Mouse (Mus musculus): Measurements from ENCODE around the gene 2210010C04Rik. TPM values are rescaled to one million over a fixed set of nuclear protein-coding genes. Genes with fewer than 3 reads are reported as not detected.

Gene 2210010C04Rik
- not detected in 2 replicates for polyA plus RNA-seq (2015; fragmentation: Nextera tagmentation; extraction: Ambion mirVana)

- no peaks in the 10 kb centered on the region for H3K4me1 ChIP-seq (ENCODE audit: insufficient read depth, low read depth, low read length)
- no peaks in the 10 kb centered on the region for H3K36me3 ChIP-seq (ENCODE audit: insufficient read depth, low read length)
- DNase-seq (ENCODE audit: low spot score) (no peak), ATAC-seq (no peak)
- H3K27me3 ChIP-seq (replicated peaks; ENCODE audit: insufficient read depth, low read length) = no peaks in the 10 kb centered on the region
- H3K4me2 ChIP-seq (replicated peaks; ENCODE audit: low read depth, low read length) = no peak within 1 kb of the TSS
- H3K4me3 ChIP-seq (ENCODE audit: low read depth, low read length) = no peak within 1 kb of the TSS
- TF ChIP-seq EP300 (IDR thresholded peaks at IDR 0.05) (no peak), CTCF (IDR thresholded peaks at IDR 0.05) (no peak)
- H3K9ac ChIP-seq (replicated peaks; ENCODE audit: low read depth) = no peak within 1 kb of the TSS
- H3K27ac ChIP-seq (ENCODE audit: low read length) = no peak within 1 kb of the TSS
- H3K9me3 ChIP-seq (ENCODE audit: low read length) = no peaks in the 10 kb centered on the region
Observed at GRCm38 (mm10) chr6:41035409-41035808, at the start of gene 2210010C04Rik. Gene 2210010C04Rik (minus strand): TSS chr6:41035509.

- DNase-seq (ENCODE audit: low spot score) = no peak
- H3K27ac ChIP-seq (ENCODE audit: low read length) = no peak overlapping the region
- no peak for ATAC-seq
- no peaks in the 10 kb centered on the region for H3K4me1 ChIP-seq (ENCODE audit: insufficient read depth, low read depth, low read length)
- H3K36me3 ChIP-seq (ENCODE audit: insufficient read depth, low read length) = no peaks in the 10 kb centered on the region
- no peak overlapping the region for H3K4me3 ChIP-seq (ENCODE audit: low read depth, low read length)
- H3K27me3 ChIP-seq (replicated peaks; ENCODE audit: insufficient read depth, low read length) = no peaks in the 10 kb centered on the region
- TF ChIP-seq CTCF (IDR thresholded peaks at IDR 0.05) (no peak), EP300 (IDR thresholded peaks at IDR 0.05) (no peak)
- H3K9ac ChIP-seq (replicated peaks; ENCODE audit: low read depth) = no peak overlapping the region
- no peak overlapping the region for H3K4me2 ChIP-seq (replicated peaks; ENCODE audit: low read depth, low read length)
- H3K9me3 ChIP-seq (ENCODE audit: low read length) = no peaks in the 10 kb centered on the region
Observed at GRCm38 (mm10) chr6:41080121-41080520, 44.8 kb upstream of the 2210010C04Rik start.

- Histone ChIP-seq H3K9me3 (ENCODE audit: low read length) (no peaks in the 10 kb centered on the region), H3K4me1 (ENCODE audit: insufficient read depth, low read depth, low read length) (no peaks in the 10 kb centered on the region), H3K27ac (ENCODE audit: low read length) (no peak overlapping the region), H3K36me3 (ENCODE audit: insufficient read depth, low read length) (no peaks in the 10 kb centered on the region), H3K9ac (replicated peaks; ENCODE audit: low read depth) (no peak overlapping the region), H3K4me3 (ENCODE audit: low read depth, low read length) (no peak overlapping the region), H3K4me2 (replicated peaks; ENCODE audit: low read depth, low read length) (no peak overlapping the region), H3K27me3 (replicated peaks; ENCODE audit: insufficient read depth, low read length) (no peaks in the 10 kb centered on the region)
- ATAC-seq = no peak
- no peak for TF ChIP-seq EP300 (IDR thresholded peaks at IDR 0.05)
- no peak for TF ChIP-seq CTCF (IDR thresholded peaks at IDR 0.05)
- 33% methylated on average over 3 of the region's 3 CpGs for WGBS
- no peak for DNase-seq (ENCODE audit: low spot score)
Observed at GRCm38 (mm10) chr6:41078539-41079303, 43.4 kb upstream of the 2210010C04Rik start.

GRCm38 (mm10) chr6:41075753-41076152 is 40.4 kb upstream of the 2210010C04Rik start:
- WGBS = 64% methylated on average over 2 of the region's 2 CpGs
- TF ChIP-seq CTCF (IDR thresholded peaks at IDR 0.05) (no peak), EP300 (IDR thresholded peaks at IDR 0.05) (no peak)
- H3K36me3 ChIP-seq (ENCODE audit: insufficient read depth, low read length) = no peaks in the 10 kb centered on the region
- H3K27ac ChIP-seq (ENCODE audit: low read length) = no peak overlapping the region
- H3K4me1 ChIP-seq (ENCODE audit: insufficient read depth, low read depth, low read length) = no peaks in the 10 kb centered on the region
- no peaks in the 10 kb centered on the region for H3K9me3 ChIP-seq (ENCODE audit: low read length)
- no peak overlapping the region for H3K9ac ChIP-seq (replicated peaks; ENCODE audit: low read depth)
- no peak for ATAC-seq
- H3K4me3 ChIP-seq (ENCODE audit: low read depth, low read length) = no peak overlapping the region
- no peak for DNase-seq (ENCODE audit: low spot score)
- H3K27me3 ChIP-seq (replicated peaks; ENCODE audit: insufficient read depth, low read length) = no peaks in the 10 kb centered on the region
- no peak overlapping the region for H3K4me2 ChIP-seq (replicated peaks; ENCODE audit: low read depth, low read length)

- ATAC-seq (no peak), DNase-seq (ENCODE audit: low spot score) (no peak)
- TF ChIP-seq CTCF (IDR thresholded peaks at IDR 0.05) = no peak
- no peak for TF ChIP-seq EP300 (IDR thresholded peaks at IDR 0.05)
- 88% methylated on average over 6 of the region's 6 CpGs for WGBS
- no peaks in the 10 kb centered on the region for H3K9me3 ChIP-seq (ENCODE audit: low read length)
- H3K27ac ChIP-seq (ENCODE audit: low read length) = no peak overlapping the region
- no peak overlapping the region for H3K4me2 ChIP-seq (replicated peaks; ENCODE audit: low read depth, low read length)
- H3K36me3 ChIP-seq (ENCODE audit: insufficient read depth, low read length) = no peaks in the 10 kb centered on the region
- H3K4me1 ChIP-seq (ENCODE audit: insufficient read depth, low read depth, low read length) = no peaks in the 10 kb centered on the region
- no peak overlapping the region for H3K4me3 ChIP-seq (ENCODE audit: low read depth, low read length)
- no peak overlapping the region for H3K9ac ChIP-seq (replicated peaks; ENCODE audit: low read depth)
- H3K27me3 ChIP-seq (replicated peaks; ENCODE audit: insufficient read depth, low read length) = no peaks in the 10 kb centered on the region
Observed at GRCm38 (mm10) chr6:41063332-41063731, 28.0 kb upstream of the 2210010C04Rik start.

- DNase-seq (ENCODE audit: low spot score) (no peak), ATAC-seq (no peak)
- H3K27ac ChIP-seq (ENCODE audit: low read length) = no peak overlapping the region
- H3K36me3 ChIP-seq (ENCODE audit: insufficient read depth, low read length) = no peaks in the 10 kb centered on the region
- H3K27me3 ChIP-seq (replicated peaks; ENCODE audit: insufficient read depth, low read length) = no peaks in the 10 kb centered on the region
- H3K9ac ChIP-seq (replicated peaks; ENCODE audit: low read depth) = no peak overlapping the region
- H3K9me3 ChIP-seq (ENCODE audit: low read length) = no peaks in the 10 kb centered on the region
- H3K4me1 ChIP-seq (ENCODE audit: insufficient read depth, low read depth, low read length) = no peaks in the 10 kb centered on the region
- no peak overlapping the region for H3K4me2 ChIP-seq (replicated peaks; ENCODE audit: low read depth, low read length)
- 55% methylated on average over 3 of the region's 3 CpGs for WGBS
- TF ChIP-seq CTCF (IDR thresholded peaks at IDR 0.05) = no peak
- no peak overlapping the region for H3K4me3 ChIP-seq (ENCODE audit: low read depth, low read length)
Observed at GRCm38 (mm10) chr6:41062746-41063145, 27.4 kb upstream of the 2210010C04Rik start.
